Mouse (Mus musculus) kidney, postnatal 10 days (tissue): Measurements from ENCODE around the gene Gpi1.
"Not testable (repeated sequence)": the region's sequence is repeated elsewhere in the genome, so short reads cannot be mapped to it uniquely, and the experiment has no call there.

Experiments
- DNase-seq: peaks from one replicate; pipeline ENCODE4 v3.0.0; 2021; ENCODE audit warnings: mixed read lengths

Gene Gpi1

DNA sequence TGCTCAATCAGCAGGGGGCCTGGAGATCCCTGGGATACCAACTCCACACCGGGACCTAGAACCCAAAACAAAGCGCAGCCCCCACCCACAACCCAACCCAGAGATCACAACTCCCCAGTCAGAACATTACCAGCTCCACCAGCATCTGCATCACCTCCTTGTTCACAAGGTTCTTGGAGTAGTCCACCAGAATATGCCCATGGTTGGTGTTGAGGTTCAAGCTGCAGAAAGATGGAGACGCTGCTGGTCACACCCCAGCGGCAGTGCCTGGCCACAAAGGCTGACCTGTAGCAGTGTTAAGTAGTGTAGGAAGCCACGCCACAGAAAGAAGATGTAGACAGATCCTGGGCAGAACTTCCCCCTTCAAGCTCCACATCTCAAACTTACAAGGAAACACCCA is 983 bp downstream of the Gpi1 start:
- DNase-seq: no peak

DNA sequence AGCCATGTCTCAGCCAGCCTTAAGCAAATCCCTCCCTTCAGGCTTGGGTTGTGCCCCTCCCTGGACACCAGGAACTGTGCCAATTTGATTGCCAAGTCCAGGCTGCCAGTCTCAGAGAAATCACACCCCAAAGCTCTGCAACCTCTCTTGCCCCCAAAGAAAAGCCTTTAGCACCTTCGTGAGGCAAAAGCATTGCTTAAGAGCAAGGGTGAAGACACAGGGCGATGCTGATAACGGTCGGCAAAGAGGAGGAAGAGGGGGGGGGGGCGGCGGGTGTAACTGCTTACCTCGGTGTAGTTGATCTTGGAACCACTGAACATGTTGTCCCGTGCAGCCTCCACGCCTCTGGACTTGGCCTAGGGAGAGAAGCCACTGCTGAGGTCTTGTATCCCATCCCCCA is 1.5 kb downstream of the Gpi1 start:
- peak; percentile 36 for DNase-seq

DNA sequence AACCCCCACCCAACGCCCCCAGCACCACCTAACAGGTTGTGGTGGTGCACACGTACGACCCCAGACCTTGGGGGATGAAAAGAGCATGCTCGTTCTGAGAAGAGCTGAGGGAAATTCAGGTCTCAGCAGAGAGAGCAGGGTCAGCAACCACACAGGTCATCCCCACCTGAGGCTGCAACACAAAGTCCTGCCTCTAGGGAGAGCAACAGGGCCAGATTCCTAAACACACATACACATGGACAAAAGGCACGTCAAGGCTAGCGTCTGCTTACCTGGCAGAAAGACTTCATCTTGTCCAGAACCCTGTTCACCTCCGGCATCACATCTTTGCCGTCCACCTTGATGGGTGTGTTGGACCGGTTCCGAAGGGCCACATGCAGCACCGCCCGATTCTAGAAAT is 3.3 kb downstream of the Gpi1 start:
- DNase-seq: no peak

DNA sequence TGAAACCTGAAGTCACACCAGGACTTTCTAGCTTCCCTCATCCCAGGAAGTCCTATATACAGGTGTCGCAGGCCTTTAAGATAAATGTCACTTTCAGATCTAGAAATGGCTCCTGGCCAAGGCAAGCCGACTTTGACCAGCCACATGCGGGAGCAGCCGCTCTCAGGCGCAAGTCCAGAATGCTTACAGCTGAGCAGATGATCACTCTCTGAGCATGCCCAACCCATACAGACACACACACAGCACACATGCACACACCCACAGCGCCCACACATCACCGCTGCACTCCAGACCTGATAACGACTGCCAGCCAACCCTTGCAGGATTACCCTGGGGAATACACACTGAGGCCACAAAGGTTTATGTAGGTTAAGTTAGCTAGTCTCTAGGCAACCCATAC is 4.0 kb downstream of the Gpi1 start:
- peak; percentile 52 for DNase-seq

DNA sequence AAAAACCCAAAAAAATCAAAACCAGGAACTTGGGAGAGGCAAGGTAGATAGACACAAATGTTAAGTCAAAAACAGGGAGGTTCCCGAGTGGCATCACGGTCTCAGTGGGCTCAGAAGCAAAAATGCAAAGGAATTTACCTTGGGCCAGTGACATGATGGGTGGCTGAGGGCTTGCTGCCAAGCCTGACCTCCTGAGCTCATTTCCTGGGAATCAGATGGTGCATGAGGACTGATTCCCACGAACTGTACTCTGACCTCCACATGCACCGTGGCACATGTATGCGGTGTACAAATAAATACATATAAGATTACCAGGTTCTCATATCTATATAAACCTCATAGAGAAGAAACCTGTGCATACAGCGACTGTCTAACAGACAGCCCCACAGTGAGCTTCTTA is 5.8 kb downstream of the Gpi1 start:
- no peak for DNase-seq

DNA sequence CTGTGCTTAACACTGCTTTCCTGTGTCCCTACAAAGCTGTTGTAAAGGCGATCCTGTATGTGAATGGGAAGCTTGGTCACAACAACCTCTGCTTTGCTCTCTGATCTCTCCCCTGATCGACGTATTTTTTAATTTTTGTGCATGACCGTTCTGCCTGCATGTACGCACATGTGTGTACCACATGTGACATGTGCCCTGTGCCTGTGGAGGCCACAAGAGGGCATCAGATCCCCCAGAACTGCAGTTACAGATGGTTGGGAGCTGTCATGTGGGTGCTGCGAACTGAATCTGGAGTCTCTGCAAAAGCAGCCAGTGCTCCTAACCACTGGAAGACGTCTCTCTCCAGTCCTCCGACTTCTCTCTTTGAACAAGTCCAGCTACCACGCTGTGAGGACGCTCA is 7.8 kb downstream of the Gpi1 start:
- DNase-seq: no peak

DNA sequence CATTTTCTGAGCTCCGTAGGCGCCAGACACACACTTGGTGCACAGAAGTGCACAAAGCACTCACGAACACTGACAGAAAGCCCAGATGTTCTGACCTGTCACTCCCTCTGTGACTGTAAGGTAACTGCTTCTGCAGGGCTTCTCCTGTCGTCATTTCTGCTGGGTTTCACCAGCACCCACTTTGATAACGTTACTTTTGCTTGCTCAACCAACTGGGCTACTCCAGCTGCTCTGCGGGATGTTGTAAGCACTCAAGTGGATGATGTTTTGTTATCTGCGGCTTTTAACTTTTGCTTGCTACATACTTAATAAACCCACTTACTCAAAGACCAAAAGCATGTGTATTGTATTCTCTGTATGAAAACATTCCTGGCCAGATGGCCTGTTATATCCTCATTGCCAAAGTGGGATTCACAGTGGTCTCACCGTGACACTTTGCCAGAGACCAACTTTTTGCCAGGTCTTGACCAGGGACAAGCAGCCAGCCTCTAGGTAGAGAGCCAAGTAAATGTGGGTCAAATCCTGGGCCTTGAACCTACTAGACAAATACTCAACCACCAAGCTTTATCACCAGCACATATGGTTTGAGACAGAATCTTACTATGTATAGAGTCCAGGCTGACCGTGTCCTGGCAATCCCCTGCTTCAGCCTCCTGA is 8.4 kb downstream of the Gpi1 start:
- no peak for DNase-seq

DNA sequence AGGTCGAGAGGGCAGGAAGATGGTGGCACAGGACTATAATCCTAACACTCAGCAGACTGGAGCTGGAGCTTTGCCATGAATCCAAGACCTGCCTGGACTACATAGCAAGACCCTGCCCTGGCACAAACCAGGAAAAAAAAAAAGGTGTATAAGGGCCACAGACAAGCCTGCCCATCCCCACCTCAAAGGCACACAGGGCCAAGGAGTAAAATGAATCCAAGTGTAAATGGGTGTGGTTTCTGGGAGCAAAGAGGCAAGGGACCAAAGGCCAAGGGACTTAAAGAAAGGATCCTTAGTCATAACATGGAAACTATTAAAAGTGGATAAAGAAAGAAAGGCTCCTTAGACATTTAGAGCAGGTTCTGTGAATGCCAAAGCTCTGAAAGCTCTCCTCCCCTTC is 11.6 kb downstream of the Gpi1 start:
- DNase-seq: no peak

DNA sequence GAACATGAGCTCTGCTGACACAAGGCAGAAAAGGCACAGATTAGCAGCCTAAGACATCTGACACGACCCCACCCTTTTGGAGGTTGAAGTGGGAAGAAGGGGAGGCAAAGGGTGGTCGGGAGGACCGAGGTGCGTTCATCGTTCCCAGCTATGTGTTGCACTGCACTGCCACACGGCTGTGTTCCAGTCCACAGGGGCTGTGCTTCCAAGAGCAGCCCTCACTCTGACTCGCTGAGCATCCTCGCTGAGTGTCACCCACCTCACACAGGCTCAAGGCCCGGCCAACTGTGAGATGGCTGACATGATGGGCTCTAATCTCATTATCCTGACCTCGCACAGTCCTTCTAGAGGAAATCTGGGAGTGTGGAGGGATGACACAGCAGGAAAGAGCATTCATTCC is 13.7 kb downstream of the Gpi1 start:
- DNase-seq: no peak

DNA sequence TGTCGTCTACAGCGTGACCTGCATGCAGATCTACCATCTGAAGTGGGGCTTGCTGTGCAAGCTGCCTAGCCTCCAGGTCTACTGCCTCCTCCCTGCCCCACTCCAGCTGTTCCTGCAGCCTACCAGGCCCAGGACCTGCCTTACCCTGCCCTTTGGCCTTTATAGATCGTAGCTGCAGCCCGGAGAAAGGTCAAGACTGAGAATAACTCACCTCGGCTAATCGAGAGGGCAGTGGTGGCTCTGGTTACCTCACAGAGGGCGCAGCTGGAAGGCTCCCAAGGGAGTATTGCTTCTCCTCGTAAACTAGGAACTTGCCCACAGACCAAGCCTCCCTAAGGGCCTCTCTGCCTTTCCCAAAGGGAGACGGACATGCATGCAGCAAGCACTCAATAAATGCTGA is 14.7 kb downstream of the Gpi1 start:
- no peak for DNase-seq

DNA sequence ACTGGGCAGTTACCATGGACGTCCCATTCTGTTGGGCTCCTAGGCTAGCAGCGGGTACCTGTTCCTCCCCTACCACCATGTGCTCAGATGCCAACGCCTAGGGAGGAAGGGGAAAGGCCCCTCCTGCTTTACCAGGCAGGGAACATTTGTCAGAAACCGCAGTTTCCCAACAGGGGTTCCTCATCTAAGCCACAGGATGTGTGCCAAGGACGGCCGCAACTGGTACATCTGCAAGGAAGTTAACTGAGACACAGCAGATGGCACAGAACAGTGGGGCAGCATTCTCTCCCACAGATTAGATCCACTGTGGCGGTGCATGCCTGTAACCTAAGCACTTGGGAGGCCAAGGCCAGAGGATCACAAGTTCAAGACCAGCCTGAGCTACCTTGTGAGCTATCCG is 15.5 kb downstream of the Gpi1 start:
- DNase-seq: no peak

DNA sequence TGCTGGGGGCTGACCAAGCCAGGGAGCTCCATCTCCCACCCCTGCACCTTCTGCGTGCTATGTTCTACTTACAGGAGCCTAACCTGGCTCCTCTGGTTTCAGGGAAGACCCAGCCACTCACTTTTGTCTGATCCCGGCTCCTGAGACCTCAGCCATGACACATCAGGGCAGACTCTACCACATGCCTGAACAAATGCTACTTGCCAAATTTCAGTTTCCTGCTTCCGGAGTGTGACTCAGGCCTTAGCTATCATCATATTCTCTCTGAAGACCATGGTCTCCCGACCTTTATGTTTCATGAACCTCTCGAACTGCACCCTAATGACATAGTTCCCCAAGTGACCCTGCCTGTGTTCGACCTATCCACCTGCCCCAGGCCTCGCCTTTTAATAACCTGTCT is 16.9 kb downstream of the Gpi1 start:
- DNase-seq: no peak

DNA sequence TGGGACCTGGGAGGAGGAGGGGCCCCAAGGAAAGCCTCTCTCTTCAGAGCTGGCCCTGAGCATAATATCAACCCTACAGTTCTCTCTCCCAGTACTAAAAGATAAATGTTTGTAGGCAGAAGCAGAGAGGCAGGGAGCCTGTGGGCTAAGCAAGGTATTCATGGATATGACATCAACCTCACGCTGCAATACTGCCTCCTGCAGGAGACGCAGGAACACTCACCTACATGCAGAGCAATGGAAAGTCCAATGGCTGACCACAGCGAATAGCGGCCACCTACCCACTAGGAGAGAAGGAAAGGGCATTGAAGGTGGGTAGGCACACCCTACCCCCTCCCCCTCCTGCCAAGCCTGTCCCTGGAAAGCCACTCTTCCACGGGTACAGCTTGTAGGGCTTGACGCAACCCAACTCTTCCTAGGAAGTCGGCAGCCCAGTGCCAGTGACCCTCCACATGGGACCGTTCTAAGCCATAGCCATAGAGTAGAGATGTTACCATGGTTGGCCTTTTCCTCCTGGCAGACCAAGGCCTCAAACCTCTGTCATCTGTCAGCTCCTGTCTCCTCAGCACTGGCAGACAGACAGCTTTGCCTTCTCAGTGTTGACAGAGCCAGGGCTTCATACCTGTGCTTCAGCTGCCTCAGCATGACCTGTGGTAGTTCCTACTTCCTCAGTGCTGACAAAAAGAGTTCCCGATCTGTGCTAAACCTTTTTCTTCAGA is 21.9 kb downstream of the Gpi1 start:
- no peak for DNase-seq

DNA sequence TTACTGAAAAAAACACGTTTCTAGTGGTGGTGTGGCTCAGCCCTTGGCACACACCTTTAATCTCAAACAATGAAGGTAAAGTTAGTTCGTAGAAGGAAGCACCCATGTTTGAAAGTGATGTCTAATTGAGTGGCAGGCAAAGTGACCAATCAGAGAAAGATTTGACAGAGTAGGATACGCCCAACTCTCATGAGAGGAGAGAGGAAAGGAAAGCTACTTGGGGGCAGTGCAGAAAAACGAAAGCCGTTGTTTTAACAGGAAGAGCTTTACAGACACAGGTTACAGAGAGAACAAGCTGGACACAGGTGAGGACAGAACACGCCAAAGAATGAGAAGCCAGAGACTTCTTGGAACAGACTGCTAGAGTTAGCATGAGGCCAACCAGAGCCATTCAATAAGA is 23.8 kb downstream of the Gpi1 start:
- no peak for DNase-seq

DNA sequence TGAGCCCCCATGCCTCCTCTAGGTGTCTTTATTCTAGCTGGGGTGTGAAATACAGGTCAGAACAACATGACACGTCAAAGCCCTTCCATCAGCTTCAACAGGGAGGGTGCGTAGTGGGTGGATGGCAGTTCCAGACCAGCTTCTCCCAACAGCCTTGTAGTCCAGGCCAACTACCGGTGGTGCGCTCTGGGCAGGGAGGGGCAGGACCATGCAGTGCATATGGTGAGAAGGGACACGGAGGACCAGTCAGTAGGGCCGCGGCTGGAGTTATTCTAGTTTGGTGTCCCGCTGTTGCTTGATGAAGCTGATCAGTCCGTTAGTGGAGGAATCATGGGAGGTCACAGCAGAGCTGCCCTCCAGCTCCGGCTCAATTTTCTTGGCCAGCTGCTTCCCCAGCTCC is 28.0 kb downstream of the Gpi1 start:
- DNase-seq: not testable (repeated sequence)

DNA sequence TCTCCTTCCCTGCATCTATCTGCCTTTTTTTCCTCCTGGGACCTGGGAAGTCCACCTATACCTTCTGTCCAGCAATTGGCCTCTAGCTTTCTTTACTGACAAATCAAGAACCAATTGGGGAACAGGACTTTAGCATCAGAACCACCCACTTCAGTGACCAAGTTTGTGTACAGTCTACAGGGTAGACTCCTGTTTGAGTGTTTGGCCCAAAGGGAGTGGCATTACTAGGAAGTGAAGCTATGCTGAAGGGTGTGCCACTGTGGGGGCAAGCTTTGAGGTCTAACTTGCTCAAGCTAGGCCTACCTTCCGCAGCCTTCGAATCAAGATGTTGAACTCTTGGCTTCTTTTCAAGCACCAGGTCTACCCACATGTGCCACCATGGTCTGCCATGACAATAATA is 29.3 kb downstream of the Gpi1 start:
- DNase-seq: no peak

DNA sequence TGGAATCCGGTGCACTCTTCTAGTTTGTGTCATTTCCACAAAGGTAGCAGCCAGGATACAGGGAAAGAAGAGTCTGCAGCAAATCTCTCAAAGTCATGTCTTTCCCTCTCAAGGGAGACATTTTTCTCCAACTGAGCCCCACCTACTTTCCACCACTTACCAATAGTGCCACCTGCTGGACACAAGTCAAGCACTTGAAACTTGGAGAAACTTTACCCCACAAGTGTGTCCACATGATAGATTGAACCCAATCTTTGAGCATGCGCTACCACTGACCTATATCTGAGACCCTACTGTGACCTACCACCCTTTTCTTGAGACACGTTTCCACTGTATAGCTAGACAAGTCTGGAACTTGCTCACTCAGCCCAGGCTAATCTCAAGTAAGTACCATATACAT is 31.8 kb downstream of the Gpi1 start:
- peak; percentile 52 for DNase-seq

DNA sequence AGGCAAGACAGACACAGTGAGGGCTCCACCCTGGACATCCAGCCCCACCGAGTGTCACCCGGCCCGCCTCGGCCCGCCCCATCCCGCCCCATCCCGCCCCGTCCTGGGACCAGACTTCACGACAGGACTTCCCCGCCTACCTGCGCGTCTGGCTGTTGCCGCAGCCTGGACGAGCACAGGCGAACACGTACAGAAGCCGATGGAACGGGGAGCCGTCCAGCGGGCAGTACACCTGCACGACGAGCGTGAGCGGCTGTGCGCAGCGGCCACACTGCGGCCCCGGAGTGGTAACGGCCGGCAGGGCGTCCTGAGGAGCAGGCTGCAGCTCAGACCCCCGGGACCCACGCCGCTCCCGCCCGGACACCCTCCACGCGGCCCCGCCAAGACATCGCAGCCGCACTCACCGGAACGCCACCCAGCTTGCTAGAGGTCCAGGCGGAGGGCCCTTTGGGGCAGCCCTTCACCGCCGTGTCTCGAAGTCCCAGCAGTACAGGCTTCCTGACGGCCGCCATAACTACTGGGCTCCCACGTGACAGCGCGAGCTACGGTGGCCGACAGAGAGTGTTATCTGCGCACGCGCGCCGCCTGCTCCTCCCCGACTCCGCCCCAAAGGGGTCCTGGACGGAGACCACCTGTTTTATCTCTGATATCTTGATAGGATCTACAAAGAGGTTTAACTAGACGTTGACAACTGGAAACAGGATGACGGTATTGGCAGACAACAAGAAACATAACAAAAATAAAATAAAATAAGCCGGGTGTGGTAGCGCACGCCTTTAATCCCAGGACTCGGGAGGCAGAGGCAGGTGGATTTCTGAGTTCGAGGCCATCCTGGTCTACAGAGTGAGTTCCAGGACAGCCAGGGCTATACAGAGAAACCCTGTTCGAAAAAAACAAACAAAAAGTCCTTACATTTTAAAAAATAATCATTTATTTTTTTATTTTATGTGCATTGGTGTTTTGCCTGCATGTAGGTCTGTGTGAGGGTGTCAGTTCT is 33.7 kb downstream of the Gpi1 start, which contains the start of gene Pdcd2l:
Gene Pdcd2l (minus strand): TSS at position 530 of the 997 bp plus-strand sequence.
- DNase-seq: peak; percentile 96

DNA sequence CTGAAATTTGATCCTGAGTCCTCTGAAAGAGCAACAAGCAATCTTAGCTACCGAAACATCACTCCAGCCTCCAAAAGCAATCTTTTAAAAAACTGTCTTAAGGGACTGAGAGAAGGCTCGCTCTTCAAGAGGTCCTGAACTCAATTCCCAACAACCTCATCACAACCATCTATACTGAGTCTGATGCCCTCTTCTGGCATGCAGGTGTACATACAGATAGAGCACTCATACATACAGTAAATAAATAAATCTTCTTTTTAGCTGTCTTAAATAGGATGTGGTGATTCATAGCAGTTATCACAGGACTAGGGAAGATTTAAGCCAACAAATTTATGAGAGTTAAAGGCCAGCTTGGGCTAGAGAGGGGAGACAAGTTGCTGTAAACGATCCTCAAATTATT is 34.5 kb downstream of the Gpi1 start:
- DNase-seq: no peak

DNA sequence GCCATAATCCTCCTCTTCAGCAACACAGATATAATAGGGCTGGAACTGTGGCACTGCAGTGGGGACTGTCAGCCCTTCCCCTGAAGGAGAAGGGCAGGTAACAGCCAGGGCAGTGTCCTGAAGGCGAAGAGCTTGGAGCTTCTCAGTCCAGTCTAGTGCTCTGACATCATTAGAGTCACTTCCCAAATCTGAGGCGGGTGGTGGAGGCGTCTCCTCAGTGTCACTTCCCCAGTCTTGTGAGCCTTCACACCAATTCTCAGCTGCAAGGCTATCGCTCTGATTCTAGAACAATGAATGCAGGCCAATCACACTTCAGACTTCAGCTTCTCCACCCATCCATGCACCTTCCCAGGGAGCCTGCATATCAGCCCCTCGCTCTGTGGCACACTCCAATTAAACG is 37.3 kb downstream of the Gpi1 start:
- DNase-seq: no peak

DNA sequence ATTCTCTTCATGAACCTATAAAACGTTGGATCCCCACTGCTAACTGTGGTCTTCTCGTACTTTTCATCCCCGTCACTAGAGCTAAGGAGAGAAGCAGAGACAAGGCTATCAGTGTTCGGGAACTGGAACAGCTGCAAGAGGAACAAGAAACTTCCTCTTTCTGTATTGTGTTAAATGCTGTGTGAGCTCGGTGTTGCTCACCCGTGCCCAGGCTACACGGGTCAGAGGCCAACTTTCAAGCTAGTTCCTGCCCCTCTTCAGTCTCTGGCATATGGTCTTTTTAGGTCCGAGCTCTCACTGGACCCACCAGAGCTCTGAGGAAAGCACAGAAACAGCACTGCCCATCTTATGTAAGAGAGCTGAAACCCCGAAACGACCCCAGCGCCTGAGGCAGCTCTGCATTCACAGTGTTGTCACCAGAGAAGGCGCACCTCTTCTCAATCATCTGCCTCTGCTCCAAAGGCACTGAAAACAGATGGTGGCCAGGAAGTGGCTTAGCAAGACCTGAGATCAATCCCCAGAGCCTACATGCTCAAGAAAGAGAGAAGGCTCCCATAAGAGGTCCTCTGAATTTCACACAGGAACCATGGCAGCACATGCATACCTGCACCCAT is 40.7 kb downstream of the Gpi1 start:
- DNase-seq: no peak

DNA sequence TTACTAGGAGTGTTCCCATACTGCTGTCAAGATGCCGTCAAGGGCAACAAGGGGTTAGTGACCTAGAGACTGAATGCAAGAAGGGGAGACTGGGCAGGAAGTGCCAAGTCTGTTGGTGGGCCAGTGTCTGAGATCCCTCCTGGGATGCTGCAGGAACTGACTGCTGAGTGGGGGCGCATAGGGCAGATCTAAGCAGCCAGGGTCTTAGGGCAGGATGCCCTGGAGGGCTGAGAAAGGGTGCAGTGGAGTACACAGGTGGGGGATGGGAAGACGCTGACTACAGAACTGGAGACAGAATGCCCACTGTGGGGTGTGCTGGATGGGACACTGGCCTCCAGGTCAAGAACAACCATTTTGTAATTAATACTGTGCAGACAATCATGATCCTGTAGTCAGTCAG is 46.3 kb downstream of the Gpi1 start:
- DNase-seq: no peak

DNA sequence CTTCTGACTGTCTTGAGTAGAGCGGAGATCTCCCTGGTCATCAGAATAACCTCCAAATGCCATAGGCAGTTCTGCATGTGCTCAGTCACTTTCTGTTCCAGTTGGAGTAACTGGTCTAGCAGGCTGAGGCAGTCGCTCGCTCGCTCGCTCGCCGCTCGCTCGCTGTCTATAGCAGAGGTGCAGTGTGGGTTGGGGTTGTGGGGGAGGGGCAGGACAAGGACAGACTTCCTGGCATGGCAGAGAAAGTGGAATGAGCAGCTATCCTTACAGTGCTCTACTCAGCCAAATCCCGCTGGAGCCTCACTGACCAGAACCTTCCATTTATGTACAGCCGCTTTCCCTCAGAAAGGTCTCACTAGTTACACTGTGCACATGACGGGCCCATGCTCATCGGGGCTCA is 46.8 kb downstream of the Gpi1 start:
- no peak for DNase-seq
